Mouse (Mus musculus): Measurements from ENCODE around the gene Numbl. TPM values are rescaled to one million over a fixed set of nuclear protein-coding genes. Genes with fewer than 3 reads are reported as not detected.
"Not testable (repeated sequence)": the region's sequence is repeated elsewhere in the genome, so short reads cannot be mapped to it uniquely, and the experiment has no call there.

Gene Numbl
- total RNA-seq (2021), result 10 to 100 TPM; 11.3 to 13.6 TPM
- long read RNA-seq, experiment 1, partial matches to known transcripts, result 4 of 5 reads
- long read RNA-seq, experiment 1, other reads (novel, unspliced or antisense), result 0 of 5 reads
- long read RNA-seq, experiment 2, partial matches to known transcripts, result 5 of 8 reads
- long read RNA-seq, experiment 2, other reads (novel, unspliced or antisense), result 2 of 8 reads

DNA sequence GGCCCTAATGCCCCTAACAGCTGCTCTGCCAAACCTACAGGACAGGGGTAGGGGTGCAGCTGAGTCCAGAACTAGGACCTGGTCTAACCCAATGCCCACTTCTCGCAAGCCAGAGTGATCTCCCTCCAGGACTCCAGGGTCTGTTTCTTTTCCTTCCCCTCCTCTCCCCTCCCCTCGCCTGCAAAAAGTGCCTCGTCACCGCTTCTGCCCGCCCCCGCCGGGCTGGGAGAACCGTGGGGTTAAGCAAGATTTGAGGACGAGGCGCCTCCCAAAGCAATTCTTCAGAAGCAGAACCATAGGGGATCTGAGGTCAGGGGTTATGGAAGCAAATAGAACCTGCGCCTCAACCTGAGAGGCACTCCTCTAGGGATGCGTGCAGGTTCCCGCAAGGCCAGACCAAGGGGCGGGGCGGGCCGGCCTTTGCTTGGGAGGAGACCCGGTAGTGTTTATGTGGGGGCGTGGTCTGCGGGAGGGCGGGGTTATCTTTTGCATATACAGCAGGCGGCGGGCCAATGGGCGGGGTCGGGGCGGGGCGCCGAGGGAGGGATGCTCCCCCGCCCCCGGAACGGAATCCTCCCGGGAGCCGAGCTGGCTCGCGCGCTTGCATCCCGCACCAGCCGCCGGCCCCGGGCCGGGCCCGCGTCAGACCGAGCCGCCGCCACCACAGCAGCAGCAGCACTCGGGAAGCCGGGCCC, at the start of gene Numbl:
Numbl (plus strand) TSS at position 229 of the 695 bp plus-strand sequence.
- DNase-seq, result peak; percentile 97

DNA sequence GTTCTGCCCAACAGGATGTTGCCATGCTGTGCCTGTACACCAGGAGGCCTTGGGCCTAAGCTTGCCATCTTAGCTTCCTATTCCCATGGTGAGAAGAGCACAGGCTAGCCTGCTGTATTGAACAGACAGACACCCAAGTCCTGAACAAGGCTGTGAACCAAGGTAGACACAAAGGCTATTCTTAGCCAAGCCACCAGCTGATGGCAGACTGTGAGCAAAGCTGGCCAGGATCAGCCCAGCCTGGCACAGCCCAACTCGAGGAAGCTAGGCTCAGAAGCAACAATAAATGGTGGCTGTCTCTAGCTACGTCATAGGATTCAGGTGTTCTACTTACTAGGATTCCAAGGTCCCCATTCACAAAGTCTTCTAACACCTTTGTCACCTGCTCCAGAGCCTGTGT, 45.6 kb upstream of the Numbl start:
- no peak for DNase-seq

DNA sequence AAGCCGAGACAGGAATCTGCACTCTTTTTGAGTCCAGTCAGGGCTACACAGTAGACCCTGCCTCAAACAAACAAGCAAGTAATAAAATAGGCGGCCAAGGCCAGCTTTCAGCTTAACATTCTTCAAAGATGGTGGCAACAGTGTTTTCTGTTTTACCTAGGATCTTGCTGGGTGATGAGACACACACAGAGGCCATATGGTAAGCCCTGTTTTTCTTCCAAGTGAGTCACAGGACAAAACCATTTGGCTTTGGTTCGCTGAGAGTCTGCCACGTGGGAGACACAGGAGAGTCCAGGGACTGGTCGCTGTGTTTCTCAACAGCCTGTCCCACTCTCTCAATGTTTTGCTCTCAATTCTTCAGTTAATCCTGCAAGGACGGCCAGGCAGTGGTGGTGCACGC, 39.6 kb upstream of the Numbl start:
- DNase-seq, result peak; percentile 34

DNA sequence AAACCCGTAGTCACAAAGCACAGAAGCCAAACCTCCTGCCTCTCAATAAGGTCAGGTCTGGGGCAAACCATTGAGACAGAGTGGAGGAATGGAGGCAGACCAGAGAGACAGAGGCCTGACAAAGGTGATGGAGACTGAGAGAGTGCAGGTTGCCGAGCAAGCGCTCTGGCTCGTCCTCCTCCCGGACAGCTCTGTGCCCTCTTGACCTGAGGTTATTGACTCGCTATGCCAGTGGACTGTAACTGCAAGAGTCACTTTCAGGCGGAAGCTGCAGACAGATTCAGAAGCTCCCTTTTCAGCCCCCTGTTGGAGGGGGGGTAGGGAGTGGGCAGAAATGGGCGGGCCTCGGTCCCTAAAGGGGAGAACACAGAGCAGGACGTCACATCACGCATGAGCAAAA, 38.3 kb upstream of the Numbl start:
- no peak for DNase-seq

DNA sequence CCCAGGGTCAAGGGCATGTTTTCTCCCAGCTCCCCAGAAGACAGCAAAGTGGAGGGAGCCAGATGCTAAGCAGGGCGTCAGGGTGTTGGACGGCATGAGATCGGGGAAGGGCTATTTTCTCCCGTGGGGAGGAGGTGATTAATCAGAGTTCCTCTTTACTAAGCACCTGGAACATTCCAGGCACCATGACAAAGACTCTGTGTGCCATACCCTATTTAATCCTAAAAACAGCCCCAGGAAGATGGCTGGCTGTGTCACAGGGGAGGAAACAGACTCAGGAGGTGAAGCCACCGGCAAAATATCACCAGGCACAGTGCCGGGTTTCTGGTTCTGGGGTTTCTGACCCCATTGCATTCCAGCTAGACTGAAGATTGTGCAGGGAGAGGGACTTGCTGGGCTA, 36.3 kb upstream of the Numbl start:
- DNase-seq, result no peak

DNA sequence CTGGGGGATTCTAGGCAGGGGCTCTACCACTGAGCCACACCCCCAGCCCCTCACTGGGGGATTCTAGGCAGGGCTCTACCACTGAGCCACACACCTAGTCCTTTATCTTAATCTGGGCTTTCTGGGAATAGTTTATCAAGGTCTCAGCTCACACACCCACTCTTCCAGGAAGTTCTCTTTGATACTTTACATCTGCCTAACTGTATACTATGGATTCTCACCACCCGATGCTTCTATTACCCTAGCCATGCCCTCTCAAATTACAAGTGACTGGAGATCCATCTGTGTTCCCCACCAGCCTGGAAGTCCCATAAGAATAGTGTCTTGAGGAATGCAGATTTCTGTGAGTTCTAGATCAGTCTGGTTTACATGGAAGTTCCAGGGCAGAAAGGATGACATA, 35.7 kb upstream of the Numbl start:
- DNase-seq, result no peak

DNA sequence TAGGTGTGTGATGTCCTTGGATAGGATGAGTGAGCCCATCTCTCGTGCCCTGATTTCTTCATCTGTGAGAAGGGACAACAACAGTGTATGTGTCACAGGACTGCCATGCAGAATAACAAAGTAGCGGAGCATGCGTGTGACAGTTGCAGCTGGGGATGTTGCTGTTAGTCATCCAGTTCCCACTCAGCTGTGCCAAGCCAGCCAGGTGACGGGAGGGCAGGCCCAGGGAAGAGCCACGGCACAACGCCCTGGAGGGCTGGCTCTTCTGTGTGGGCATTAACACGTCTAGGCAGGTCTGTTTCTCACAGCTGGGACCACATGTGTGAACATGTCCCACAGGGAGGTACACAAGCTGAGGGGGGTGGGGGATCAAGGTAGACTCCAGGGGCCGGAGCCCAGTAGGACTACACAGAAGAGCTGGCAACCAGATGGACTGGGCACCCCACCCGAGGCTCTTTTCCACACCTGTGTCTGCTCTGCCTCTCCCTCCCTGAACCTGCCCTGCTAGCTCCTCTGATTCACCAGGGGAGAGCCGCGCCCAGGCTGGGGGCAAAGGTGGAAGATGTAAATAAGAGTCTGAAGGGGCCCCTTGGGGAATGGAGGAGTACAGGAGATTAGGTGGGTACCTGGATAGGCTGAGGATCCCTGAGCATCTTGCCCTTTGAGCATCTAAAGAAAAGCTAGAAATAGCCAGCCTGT, 33.2 kb upstream of the Numbl start:
- peak; percentile 61 for DNase-seq

DNA sequence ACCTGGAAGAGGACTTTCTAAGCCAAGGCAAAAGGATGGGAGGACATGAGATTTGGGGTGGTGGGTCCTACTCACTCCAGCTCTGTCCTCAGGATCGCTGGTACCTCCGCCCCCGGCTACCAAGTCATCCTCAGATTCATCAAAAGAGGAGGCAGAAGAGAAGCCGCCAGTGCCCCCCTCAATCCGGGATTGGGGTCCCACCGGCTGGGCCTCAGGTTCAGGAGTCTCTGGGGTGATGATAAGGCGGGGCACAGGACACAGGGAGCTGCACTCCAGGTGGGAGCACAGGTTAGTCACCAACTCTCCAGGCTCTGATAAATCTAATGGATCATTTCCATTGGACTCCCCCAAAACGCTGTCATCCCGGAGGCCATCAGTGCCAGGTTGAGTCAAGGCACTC, 31.0 kb upstream of the Numbl start:
- no peak for DNase-seq

DNA sequence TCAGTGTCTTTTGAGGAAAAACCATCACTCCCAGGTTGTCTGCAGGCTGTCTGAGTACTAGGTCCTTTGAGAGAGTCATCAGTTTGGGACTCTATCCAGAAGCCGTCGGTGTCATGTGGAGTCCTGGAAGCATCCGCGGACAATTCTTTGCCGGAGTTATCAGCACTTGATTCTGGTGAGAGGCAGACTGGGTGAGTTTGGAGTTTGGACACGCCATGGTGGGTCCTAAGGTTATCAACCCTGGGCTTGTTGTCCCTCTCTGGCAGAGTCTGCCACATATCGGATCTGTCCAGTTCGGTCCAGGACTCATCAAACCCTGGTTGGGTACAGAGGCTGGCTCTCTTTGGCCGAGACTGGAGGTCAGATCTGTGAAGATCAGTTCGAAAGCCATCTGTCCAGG, 30.6 kb upstream of the Numbl start:
- no peak for DNase-seq

DNA sequence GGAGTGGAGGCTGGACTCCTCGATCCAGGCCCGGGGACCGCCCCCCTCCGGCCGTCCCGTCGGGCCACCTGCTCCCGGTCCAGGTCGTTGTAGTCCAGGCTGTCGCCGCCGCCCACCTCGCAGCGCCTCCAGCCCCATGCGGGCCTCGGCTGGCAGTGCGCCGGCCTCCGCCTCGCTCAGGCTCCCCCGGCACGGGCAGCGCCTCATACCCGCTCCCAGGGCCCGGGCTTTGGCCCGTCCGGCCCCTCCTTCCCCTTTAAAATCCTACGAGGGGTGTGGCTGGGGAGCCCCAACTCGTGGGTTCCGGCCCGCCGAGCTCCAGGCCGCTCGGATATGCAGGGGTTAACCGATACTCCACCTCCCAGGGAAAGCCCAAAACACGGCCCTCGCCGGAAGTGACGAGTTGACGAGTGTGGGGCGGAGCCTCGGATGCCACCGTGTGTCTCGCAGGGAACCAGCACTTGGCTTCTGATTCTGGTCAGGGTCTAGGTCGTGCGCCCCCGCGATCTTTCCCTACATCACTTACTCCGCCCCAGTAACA, 29.9 kb upstream of the Numbl start, which contains the start of gene Itpkc:
Itpkc (minus strand) TSS at position 381 of the 541 bp plus-strand sequence.
- peak; percentile 93 for DNase-seq

DNA sequence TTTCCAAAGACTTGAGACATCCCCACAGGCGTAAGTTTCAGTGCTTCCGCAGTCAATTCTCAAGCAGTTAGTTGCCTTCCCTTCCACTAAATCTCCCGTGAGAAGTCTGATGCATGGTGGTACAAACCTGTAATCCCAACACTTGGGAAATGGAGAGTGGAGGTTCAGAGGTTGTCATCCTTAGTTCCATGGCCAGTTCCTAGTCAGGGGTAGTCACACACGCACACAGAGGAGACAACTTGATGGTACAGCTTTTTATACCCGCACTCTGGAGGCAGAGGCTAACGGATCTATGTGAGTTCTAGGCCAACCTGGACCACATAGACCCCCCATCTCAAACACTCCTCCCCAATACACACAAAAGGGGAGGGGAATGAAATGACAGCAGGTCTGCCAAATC, 29.4 kb upstream of the Numbl start:
- DNase-seq, result no peak

DNA sequence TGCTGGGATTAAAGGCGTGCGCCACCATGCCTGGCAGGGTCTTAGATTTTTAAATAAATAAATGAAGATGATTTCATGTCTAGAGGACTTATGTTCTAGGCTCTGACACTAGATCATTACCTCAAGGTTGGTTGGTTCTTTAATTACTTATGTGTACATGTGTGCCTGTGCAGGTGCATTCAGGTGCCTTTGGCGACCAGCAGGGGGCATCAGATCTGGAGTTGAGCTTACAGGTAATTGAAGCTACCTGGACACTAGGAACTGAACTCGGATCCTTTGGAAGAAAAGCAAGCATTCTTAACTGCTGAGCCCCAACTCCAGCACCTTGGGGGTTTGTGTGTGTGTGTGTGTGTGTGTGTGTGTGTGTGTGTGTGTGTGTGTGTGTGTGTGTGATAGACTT, 27.5 kb upstream of the Numbl start:
- no peak for DNase-seq

DNA sequence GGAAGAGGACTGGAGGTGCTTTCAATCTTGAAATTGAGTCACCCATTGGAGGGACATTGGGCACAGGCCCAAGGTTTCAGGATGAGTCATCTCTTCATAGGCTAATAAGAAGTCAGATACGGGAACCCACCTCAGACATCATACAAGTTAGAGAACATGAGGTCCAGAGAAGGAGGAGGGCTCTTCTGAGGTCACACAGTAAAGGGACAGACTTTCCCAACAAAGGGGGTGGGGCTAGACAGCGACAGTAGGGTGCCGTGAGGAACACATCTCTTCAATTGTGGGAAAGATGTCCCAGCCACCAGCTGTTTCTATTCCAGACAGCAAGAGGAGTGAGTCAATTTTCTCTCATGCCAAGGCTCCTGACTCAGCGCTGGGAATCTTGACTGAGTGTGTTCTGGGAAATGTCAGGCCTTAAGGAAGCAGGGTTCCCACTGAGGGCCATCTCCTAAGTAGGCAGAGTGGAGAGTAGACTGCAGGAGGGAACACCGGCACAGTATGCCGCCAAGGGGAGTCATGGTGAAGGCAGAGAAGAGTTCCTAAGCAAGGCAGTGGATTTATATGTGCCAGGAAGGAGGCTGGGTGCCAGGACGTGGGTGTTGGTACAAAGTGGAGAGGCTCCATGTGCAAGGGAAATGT, 26.4 kb upstream of the Numbl start:
- DNase-seq, result peak; percentile 82

DNA sequence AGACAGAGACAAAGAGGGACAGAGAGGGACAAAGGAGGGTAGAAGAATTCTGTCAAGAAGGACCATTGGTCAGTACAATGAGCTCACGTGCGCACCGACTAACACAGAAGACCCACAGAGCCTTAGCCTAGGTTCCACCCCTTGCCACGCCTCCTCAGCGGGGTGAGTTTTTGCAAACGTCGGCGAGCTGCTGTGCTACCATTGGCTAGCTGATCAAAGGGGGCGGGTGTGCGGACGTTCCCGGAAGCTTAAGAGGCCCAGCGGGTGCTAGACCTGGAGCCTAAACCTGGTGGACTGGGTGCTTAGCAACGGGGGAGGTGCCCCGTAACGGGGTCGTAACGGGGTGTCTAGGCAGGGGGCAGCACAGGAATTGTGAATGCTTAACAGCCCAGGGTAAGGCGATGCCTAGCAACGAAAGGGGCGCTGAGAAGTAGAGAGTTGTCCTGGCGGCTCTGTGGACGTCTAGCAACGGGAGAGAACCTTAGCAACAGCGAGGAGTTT, 25.4 kb upstream of the Numbl start, which contains the start of gene Coq8b:
Coq8b (plus strand) TSS at position 243 of the 501 bp plus-strand sequence.
- DNase-seq, result peak; percentile 94

DNA sequence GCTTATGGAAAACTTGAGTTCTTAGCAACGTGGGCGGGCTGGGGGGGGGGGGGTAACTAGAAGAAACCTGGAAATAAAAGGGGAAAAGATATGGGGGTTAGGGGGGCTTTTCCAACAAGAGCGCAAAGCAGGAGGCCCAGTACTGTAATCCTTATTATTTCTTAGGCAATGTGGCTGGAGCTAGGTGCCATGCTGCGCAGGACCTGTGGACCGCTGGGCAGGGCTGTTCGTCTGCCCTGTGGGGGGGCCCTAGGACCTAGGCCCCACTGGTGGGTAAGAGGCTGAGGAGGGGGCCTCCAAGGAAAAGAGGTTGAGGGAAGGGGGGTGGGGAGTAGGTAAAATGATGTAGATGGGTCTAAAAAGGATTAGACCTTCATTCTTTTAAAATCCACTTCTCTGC, 24.9 kb upstream of the Numbl start:
- no peak for DNase-seq

DNA sequence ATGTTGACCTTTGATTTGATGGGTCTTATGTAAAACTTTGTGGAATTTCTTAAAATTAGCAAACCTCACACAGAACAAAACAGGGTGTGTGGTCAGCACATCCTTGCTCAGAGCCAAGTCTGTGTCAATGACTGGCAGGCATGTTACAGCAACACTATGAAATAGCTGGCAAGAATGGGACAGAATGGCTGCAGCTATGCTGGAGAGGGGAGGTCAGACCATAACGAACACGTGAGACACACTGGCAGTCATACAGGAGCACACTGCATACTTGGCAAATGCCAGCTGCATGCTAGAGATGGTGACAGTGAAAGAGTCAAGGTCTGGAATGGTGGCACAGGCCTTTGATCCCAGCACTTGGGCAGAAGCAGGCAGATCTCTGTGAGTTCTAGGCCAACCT, 22.5 kb upstream of the Numbl start:
- DNase-seq, result peak; percentile 54

DNA sequence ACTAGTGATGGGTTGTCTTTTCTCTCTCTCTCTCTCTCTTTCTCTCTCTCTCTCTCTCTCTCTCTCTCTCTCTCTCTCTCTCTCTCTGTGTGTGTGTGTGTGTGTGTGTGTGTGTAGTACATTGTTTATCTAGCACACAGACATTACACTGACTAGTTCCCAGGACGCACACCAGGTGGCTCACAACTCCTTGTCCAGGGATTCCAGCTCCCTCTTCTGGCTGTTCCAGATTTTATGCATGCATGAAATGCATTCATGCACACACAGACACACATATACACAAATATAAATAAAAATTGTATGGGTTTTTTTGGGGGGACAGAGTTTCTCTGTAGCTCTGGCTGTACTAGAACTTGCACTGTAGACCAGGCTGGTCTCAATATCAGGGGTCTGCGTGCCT, 20.7 kb upstream of the Numbl start:
- no peak for DNase-seq

DNA sequence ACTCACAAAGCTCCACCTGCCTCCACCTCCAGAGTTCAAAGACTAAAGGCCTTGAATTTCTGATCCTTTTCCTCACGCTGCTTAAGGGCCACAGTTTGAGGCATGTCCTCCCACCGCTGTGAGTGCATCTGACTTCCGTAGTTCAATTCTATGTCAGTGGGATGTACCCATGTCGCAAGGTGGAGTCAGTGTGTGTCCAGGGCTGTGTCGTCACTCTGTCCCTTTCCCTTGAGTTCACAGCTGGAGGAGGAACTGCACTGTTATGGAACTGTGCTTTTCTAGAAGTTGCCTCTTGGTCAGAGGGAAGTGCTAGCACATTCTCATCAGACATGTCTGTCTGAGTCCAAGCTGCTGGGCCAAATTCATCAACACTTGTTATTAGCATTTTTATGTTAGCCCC, 19.7 kb upstream of the Numbl start:
- no peak for DNase-seq

DNA sequence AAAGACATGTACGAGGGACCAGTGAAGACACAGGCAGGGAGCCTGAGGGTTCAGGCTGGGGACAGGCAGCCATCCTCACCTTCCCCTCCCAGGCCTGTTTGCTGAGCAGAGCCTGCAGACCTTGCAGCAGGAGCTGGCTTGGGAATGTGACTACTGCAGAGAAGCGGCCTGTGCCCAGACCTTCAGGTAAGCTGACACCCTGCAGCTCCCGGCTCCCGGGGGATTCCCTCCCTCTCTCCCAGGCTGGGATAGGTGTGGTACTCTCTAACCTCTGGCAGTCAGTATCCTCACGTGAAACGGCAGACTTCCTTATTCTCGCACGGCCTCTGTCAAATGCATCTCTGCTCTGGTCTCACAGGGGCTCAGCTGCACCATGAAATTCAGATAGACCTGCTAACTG, 15.0 kb upstream of the Numbl start:
- DNase-seq, result no peak

DNA sequence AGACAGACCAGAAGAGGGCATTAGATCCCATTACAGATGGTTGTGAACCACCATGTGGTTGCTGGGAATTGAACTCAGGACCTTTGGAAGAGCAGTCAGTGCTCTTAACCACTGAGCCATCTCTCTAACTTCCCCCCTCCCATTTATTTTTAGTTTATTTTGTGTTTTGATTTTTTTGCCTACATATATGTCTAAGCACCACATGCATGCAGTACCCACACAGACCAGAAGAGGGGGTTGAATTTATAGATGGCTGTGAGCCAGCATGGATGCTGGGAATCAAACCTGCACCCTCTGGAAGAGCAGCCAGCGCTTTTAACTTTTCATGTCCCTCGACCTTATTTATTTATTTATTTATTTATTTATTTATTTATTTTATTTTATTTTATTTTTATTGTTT, 14.1 kb upstream of the Numbl start:
- DNase-seq, result not testable (repeated sequence)

DNA sequence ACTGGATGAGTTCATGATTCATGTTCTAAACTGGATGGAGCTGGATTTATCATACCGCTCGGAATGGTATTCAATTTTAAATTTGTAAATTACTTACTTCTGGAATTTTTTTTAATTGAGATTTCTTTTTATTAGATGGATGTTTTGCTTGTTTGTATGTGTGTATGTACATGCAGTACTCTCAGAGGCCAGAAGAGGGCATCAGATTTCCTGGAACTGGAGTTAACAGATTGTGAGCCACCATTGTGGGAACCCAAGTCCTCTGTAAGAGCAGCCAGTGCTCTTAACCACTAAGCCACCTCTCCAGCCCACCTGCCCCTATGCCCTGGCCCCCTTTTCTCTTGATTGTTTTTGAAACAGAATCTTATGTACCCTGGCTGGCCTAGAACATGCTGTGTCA, 9.1 kb upstream of the Numbl start:
- DNase-seq, result peak; percentile 40

DNA sequence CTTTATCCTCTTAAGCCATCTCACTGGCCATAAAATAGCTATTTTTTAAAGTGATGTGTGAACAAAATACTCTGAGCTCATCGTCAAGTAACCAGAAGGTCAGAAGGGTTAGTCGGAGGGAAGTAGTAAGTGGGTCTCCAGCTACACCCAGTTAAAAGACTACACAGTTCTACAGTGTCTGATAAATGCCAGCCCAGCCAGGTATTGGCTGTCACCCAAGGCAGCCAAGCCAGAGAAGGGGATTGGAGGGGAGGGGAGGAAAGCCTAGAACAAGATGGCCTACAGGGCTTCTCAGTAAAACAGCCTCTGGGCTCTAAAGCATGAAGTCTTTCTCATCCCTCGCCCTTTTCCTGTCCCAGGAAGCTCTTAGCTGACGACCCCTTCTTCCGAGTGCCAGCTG, 8.3 kb upstream of the Numbl start:
- DNase-seq, result no peak

DNA sequence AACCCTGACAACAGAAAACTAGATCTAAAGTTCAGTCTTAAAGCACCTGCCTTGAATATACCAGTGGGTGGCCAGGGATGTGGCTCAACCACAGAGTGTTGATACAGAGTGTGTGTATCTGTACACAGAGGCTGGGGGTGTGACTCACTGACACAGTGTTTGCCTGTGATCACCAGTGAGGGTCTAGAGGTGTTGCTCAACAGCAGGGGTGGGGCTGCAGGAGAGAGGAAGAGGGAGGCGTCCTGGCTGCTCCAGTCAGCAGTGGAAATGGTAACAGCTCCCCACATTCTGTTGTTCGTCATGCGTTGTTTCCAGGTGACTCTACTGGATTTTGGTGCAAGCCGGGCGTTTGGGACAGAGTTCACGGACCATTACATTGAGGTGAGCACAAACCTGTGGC, 6.3 kb upstream of the Numbl start:
- no peak for DNase-seq
